8 mouse cellular contexts compared by ENCODE assay signal in genomic region chr9:81632736-81633436, GRCm38 (mm10). TPM values are rescaled to one million over a fixed set of nuclear protein-coding genes. Genes with fewer than 3 reads are reported as not detected.
DNase-seq lines count a peak whose midpoint lies in the region; ATAC-seq and TF ChIP-seq lines count a peak whose summit lies in the region.

No protein-coding gene starts in this region.

- H3K4me3 ChIP-seq in C2C12 (ENCODE audit: insufficient read depth, poor library complexity, severe bottlenecking), result peak overlapping the region; percentile 53
- peak overlapping the region; percentile 84 for H3K4me3 ChIP-seq in embryonic facial prominence, embryonic 10.5 days
- H3K4me3 ChIP-seq in heart, embryonic 15.5 days, result peak overlapping the region; percentile 68
- H3K4me3 ChIP-seq in midbrain, embryonic 11.5 days (ENCODE audit: low read depth, low read length), result peak overlapping the region; percentile 64

- peaks cover 26% of the 10 kb centered on the region for H3K4me1 ChIP-seq in embryonic facial prominence, embryonic 10.5 days
- peaks cover 24% of the 10 kb centered on the region for H3K4me1 ChIP-seq in heart, embryonic 15.5 days (replicated peaks)
- H3K4me1 ChIP-seq in midbrain, embryonic 11.5 days (ENCODE audit: control insufficient read depth, insufficient read depth, low read length), result peaks cover 8% of the 10 kb centered on the region

- WGBS in embryonic facial prominence, embryonic 10.5 days, result under 1% methylated on average over 47 of the region's 47 CpGs
- WGBS in heart, embryonic 15.5 days, result under 1% methylated on average over 45 of the region's 47 CpGs
- WGBS in midbrain, embryonic 11.5 days, result under 1% methylated on average over 47 of the region's 47 CpGs

- no peak for TF ChIP-seq CTCF in C2C12 (IDR thresholded peaks at IDR 0.05; ENCODE audit: control insufficient read depth, insufficient read depth, insufficient read length)

- peak overlapping the region; percentile 99 for H3K4me2 ChIP-seq in heart, embryonic 15.5 days
- H3K4me2 ChIP-seq in midbrain, embryonic 11.5 days, result peak overlapping the region; percentile 99

- peak; percentile 50 for ATAC-seq in heart, embryonic 15.5 days (replicated peaks; ENCODE audit: insufficient number of reproducible peaks, insufficient read depth, low FRiP score, low read depth)
- peak; percentile 76 for ATAC-seq in midbrain, embryonic 11.5 days (ENCODE audit: low FRiP score)

- H3K79me2 ChIP-seq in C2C12 (ENCODE audit: control insufficient read depth, insufficient read depth), result peaks cover 18% of the 10 kb centered on the region

- peak; percentile 52 to 54 for DNase-seq in cerebellum, postnatal 10 days
- no peak for DNase-seq in cerebellum, adult 11-12 months
- peak; percentile 71 for DNase-seq in embryonic facial prominence, embryonic 10.5 days (ENCODE audit: low spot score)
- peak; percentile 11 to 40 for DNase-seq in left cerebral cortex, adult 8-10 months (ENCODE audit: low spot score in 2 of 2)
- peak; percentile 98 for DNase-seq in midbrain, embryonic 11.5 days (ENCODE audit: low spot score, missing footprints)
- peak; percentile 13 for DNase-seq in thymus, postnatal 25 days

- H3K9ac ChIP-seq in heart, embryonic 15.5 days, result peak overlapping the region; percentile 56
- H3K9ac ChIP-seq in midbrain, embryonic 11.5 days (ENCODE audit: low read length), result peak overlapping the region; percentile 62

- peaks cover 4% of the 10 kb centered on the region for H3K79me3 ChIP-seq in C2C12 (ENCODE audit: low read depth)

- H3K27me3 ChIP-seq in C2C12 (ENCODE audit: control insufficient read depth, insufficient read depth, insufficient read length), result no peaks in the 10 kb centered on the region
- peaks cover 65% of the 10 kb centered on the region for H3K27me3 ChIP-seq in embryonic facial prominence, embryonic 10.5 days (replicated peaks; ENCODE audit: low read depth, poor library complexity, severe bottlenecking)
- peaks cover 22% of the 10 kb centered on the region for H3K27me3 ChIP-seq in heart, embryonic 15.5 days
- peaks cover 24% of the 10 kb centered on the region for H3K27me3 ChIP-seq in midbrain, embryonic 11.5 days (ENCODE audit: control insufficient read depth, insufficient read depth, low read length)

- H3K9me3 ChIP-seq in embryonic facial prominence, embryonic 10.5 days, result no peaks in the 10 kb centered on the region
- H3K9me3 ChIP-seq in heart, embryonic 15.5 days (replicated peaks), result no peaks in the 10 kb centered on the region
- H3K9me3 ChIP-seq in midbrain, embryonic 11.5 days (ENCODE audit: control insufficient read depth, low read length), result no peaks in the 10 kb centered on the region

- peak overlapping the region; percentile 96 for H3ac ChIP-seq in C2C12 (ENCODE audit: control insufficient read depth, insufficient read length, low read depth)

- H3K27ac ChIP-seq in embryonic facial prominence, embryonic 10.5 days (replicated peaks), result peak overlapping the region; percentile 85
- H3K27ac ChIP-seq in heart, embryonic 15.5 days, result no peak overlapping the region
- H3K27ac ChIP-seq in midbrain, embryonic 11.5 days (ENCODE audit: low read depth, low read length), result no peak overlapping the region

- no peaks in the 10 kb centered on the region for H3K36me3 ChIP-seq in C2C12 (ENCODE audit: control insufficient read depth, insufficient read depth)
- H3K36me3 ChIP-seq in embryonic facial prominence, embryonic 10.5 days (replicated peaks), result no peaks in the 10 kb centered on the region
- no peaks in the 10 kb centered on the region for H3K36me3 ChIP-seq in heart, embryonic 15.5 days
- no peaks in the 10 kb centered on the region for H3K36me3 ChIP-seq in midbrain, embryonic 11.5 days (ENCODE audit: control insufficient read depth, insufficient read depth, low read length)

TF ChIP-seq in C2C12, 6 proteins besides CTCF, POLR2A, EP300 and RAD21:
- no peak for TF ChIP-seq MYOG (IDR thresholded peaks at IDR 0.05; ENCODE audit: control insufficient read depth, extremely low read depth, insufficient read length)
- TF ChIP-seq MAX (IDR thresholded peaks at IDR 0.05), result no peak
- TF ChIP-seq CEBPB (IDR thresholded peaks at IDR 0.05; ENCODE audit: low read depth), result no peak
- TF ChIP-seq FOSL1 (IDR thresholded peaks at IDR 0.05; ENCODE audit: insufficient read depth, low read length, poor library complexity, severe bottlenecking), result no peak
- TF ChIP-seq USF1 (IDR thresholded peaks at IDR 0.05; ENCODE audit: low read depth), result no peak
TF ChIP-seq in C2C12: peak in this region for 0.

RNA-seq across cellular contexts. Expression of gene Htr1b, which starts 0.7 kb away (rescaled TPM):
- 8.6 TPM for polyA plus RNA-seq in C2C12 (2012; fragmentation: generic; extraction: Trizol)
- 0.60 and 1.1 TPM in 2 replicates for polyA plus RNA-seq in embryonic facial prominence, embryonic 10.5 days (2016; fragmentation: Nextera tagmentation; extraction: Ambion mirVana)
- polyA plus RNA-seq in heart, embryonic 15.5 days (2015; fragmentation: Nextera tagmentation; extraction: Ambion mirVana), result 0.67 and 0.79 TPM in 2 replicates
- total RNA-seq in left cerebral cortex, adult 8-10 months (2022), result 10 to 100 TPM; 12.9 to 18.2 (median 15.3) TPM
- 0.41 and 0.44 TPM in 2 replicates for polyA plus RNA-seq in midbrain, embryonic 11.5 days (2014; fragmentation: Nextera tagmentation; extraction: Ambion mirVana)
